Mouse (Mus musculus) frontal cortex, postnatal 14 days (tissue): Measurements from ENCODE around the gene Plekhg4.

ENCODE experiments used
- DNase-seq, 2 experiments: peaks; one replicate each; pipeline ENCODE4 v3.0.0; 2022; ENCODE audit warnings: low spot score in 2 of 2

The Plekhg4 gene

GRCm38 (mm10) chr8:105373032-105373431, at the start of gene Plekhg4:
Plekhg4 (plus strand) TSS chr8:105373274.
- DNase-seq = no peak

- DNase-seq = no peak
Measured at GRCm38 (mm10) chr8:105325641-105326093, 47.4 kb upstream of the Plekhg4 start.

- peak; percentile 95 to 97 for DNase-seq
Measured at GRCm38 (mm10) chr8:105326141-105326672, 46.9 kb upstream of the Plekhg4 start, which contains the start of the genes Lrrc29 and Tmem208. Lrrc29 (minus strand) TSS chr8:105326278. Tmem208 (plus strand) TSS chr8:105326354.

- no peak for DNase-seq
Measured at GRCm38 (mm10) chr8:105326968-105327367, 46.1 kb upstream of the Plekhg4 start.

- no peak for DNase-seq
Measured at GRCm38 (mm10) chr8:105330325-105330724, 42.7 kb upstream of the Plekhg4 start.

- no peak for DNase-seq
Measured at GRCm38 (mm10) chr8:105331469-105331868, 41.6 kb upstream of the Plekhg4 start.

- DNase-seq = no peak
Measured at GRCm38 (mm10) chr8:105331931-105332330, 41.1 kb upstream of the Plekhg4 start.

GRCm38 (mm10) chr8:105332523-105332922, 40.6 kb upstream of the Plekhg4 start:
- DNase-seq = no peak

GRCm38 (mm10) chr8:105336373-105337130, 36.5 kb upstream of the Plekhg4 start:
- DNase-seq = no peak

GRCm38 (mm10) chr8:105338992-105339391, 34.1 kb upstream of the Plekhg4 start:
- DNase-seq = no peak

GRCm38 (mm10) chr8:105339886-105340635, 33.0 kb upstream of the Plekhg4 start:
- DNase-seq = no peak

GRCm38 (mm10) chr8:105341399-105341798, 31.7 kb upstream of the Plekhg4 start:
- no peak for DNase-seq

- no peak for DNase-seq
Measured at GRCm38 (mm10) chr8:105342768-105343167, 30.3 kb upstream of the Plekhg4 start.

GRCm38 (mm10) chr8:105343791-105344574, 29.1 kb upstream of the Plekhg4 start:
- DNase-seq = no peak

- DNase-seq = no peak
Measured at GRCm38 (mm10) chr8:105345061-105345975, 27.8 kb upstream of the Plekhg4 start.

- DNase-seq = peak in 1 of 2 experiments; percentile 33
Measured at GRCm38 (mm10) chr8:105346611-105347427, 26.3 kb upstream of the Plekhg4 start.

GRCm38 (mm10) chr8:105347428-105348221, 25.4 kb upstream of the Plekhg4 start, which contains the start of gene Fhod1:
Fhod1 (minus strand) TSS chr8:105347953.
- DNase-seq = peak; percentile 81 to 82

GRCm38 (mm10) chr8:105348450-105349095, 24.5 kb upstream of the Plekhg4 start, which contains the start of gene Slc9a5:
Slc9a5 (plus strand) TSS chr8:105348843.
- peak in 1 of 2 experiments; percentile 42 for DNase-seq
